Mouse (Mus musculus): ENCODE results near the gene Gm45713.
A peak's percentile ranks its signal among the peaks of the same experiment; 100 is the strongest.
"Not testable (repeated sequence)": the region's sequence is repeated elsewhere in the genome, so short reads cannot be mapped to it uniquely, and the experiment has no call there.

DNA sequence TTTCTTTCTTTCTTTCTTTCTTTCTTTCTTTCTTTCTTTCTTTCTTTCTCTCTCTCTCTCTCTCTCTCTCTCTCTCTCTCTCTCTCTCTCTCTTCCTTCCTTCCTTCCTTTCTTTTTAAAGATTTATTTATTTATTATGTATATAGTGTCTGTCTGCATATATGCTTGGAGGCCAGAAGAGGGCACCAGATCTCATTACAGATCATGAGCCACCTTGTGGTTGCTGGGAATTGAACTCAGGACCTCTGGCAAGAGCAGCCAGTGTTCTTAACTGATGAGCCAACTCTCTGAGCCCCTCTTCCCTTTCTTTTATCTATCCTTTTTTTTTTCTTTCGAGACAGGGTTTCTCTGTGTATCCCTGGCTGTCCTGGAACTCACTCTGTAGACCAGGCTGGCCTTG lies 37.7 kb upstream of the Gm45713 start:
- peak; percentile 57 for TF ChIP-seq CTCF (IDR thresholded peaks at IDR 0.05)
- TF ChIP-seq POLR2A (IDR thresholded peaks at IDR 0.05; ENCODE audit: insufficient read depth, low read depth, low read length): not testable (repeated sequence)
